9 mouse cellular contexts compared by ENCODE assay signal in the genomic region with DNA sequence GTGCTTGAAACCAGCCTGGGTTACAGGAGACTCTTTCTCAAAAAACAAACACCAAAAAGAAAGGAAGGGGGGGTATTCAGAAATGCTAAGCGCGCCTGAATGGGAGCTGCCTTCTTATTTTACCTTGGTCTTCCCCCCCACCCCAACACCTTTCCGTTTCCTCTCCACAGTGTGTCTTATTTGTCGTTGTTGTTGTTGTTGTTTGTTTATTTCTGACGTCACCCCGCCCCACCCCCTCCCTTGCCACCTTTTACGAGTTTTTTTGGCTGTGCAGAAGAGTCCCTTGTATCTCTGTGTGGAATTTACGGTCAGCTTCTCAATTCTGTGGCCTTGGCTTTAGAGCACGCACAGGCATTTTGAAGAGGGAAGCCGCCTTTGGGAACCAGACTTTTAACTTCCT. TPM values are rescaled to one million over a fixed set of nuclear protein-coding genes. Genes with fewer than 3 reads are reported as not detected.
DNase-seq lines count a peak whose midpoint lies in the region; ATAC-seq and TF ChIP-seq lines count a peak whose summit lies in the region.
"Had no signal": no experiment of that assay in that cellular context is flagged by ENCODE, and none has a peak within 500 bp of the region (broad histone marks: within the 10 kb centered on the region; RNA-seq: fewer than 3 reads in every experiment).

No protein-coding gene starts in this region.

- no peak overlapping the region for H3K4me2 ChIP-seq in hindbrain, embryonic 11.5 days (replicated peaks; ENCODE audit: low read depth, low read length)
- peak overlapping the region; percentile 68; the same call in 1 of the 2 replicates for H3K4me2 ChIP-seq in hindbrain, embryonic 14.5 days (replicated peaks)
- peak overlapping the region; percentile 76 for H3K4me2 ChIP-seq in midbrain, embryonic 11.5 days

- TF ChIP-seq CTCF in ES-Bruce4 (IDR thresholded peaks at IDR 0.05; ENCODE audit: low read depth, low read length) = no peak

- no peaks in the 10 kb centered on the region for H3K9me3 ChIP-seq in hindbrain, embryonic 10.5 days
- no peaks in the 10 kb centered on the region for H3K9me3 ChIP-seq in hindbrain, embryonic 11.5 days (ENCODE audit: control insufficient read depth, low read length)
- H3K9me3 ChIP-seq in ES-Bruce4 (replicated peaks; ENCODE audit: control insufficient read depth, insufficient read depth, low read length, poor library complexity, severe bottlenecking) = no peaks in the 10 kb centered on the region
- no peaks in the 10 kb centered on the region for H3K9me3 ChIP-seq in hindbrain, embryonic 14.5 days (ENCODE audit: control insufficient read depth, low read length)
- H3K9me3 ChIP-seq in midbrain, embryonic 11.5 days (ENCODE audit: control insufficient read depth, low read length) = no peaks in the 10 kb centered on the region

- H3K4me3 ChIP-seq in hindbrain, embryonic 10.5 days = peak overlapping the region; percentile 59; the same call in 1 of the 2 replicates
- no peak overlapping the region for H3K4me3 ChIP-seq in hindbrain, embryonic 11.5 days (ENCODE audit: low read depth, low read length)
- H3K4me3 ChIP-seq in ES-Bruce4 (ENCODE audit: low read depth, low read length) = peak overlapping the region; percentile 93
- H3K4me3 ChIP-seq in hindbrain, embryonic 14.5 days (replicated peaks; ENCODE audit: low read length) = no peak overlapping the region
- no peak overlapping the region for H3K4me3 ChIP-seq in midbrain, embryonic 11.5 days (ENCODE audit: low read depth, low read length)

- no peak overlapping the region for H3K27ac ChIP-seq in hindbrain, embryonic 10.5 days
- no peak overlapping the region for H3K27ac ChIP-seq in hindbrain, embryonic 11.5 days (ENCODE audit: low read depth, low read length)
- H3K27ac ChIP-seq in ES-Bruce4 (ENCODE audit: insufficient read depth, low read length) = no peak overlapping the region
- no peak overlapping the region for H3K27ac ChIP-seq in hindbrain, embryonic 14.5 days
- H3K27ac ChIP-seq in midbrain, embryonic 11.5 days (ENCODE audit: low read depth, low read length) = no peak overlapping the region

- no peaks in the 10 kb centered on the region for H3K36me3 ChIP-seq in hindbrain, embryonic 10.5 days
- H3K36me3 ChIP-seq in hindbrain, embryonic 11.5 days (ENCODE audit: control insufficient read depth, insufficient read depth, low read length) = no peaks in the 10 kb centered on the region
- no peaks in the 10 kb centered on the region for H3K36me3 ChIP-seq in ES-Bruce4 (ENCODE audit: control insufficient read depth, insufficient read depth, low read length, poor library complexity, severe bottlenecking)
- no peaks in the 10 kb centered on the region for H3K36me3 ChIP-seq in hindbrain, embryonic 14.5 days (replicated peaks; ENCODE audit: control insufficient read depth, insufficient read depth)
- no peaks in the 10 kb centered on the region for H3K36me3 ChIP-seq in midbrain, embryonic 11.5 days (ENCODE audit: control insufficient read depth, insufficient read depth, low read length)

- peaks cover 24% of the 10 kb centered on the region for H3K4me1 ChIP-seq in hindbrain, embryonic 10.5 days (replicated peaks)
- H3K4me1 ChIP-seq in hindbrain, embryonic 11.5 days (replicated peaks; ENCODE audit: control insufficient read depth, insufficient read depth, low read length) = no peaks in the 10 kb centered on the region
- H3K4me1 ChIP-seq in ES-Bruce4 (ENCODE audit: control insufficient read depth, insufficient read depth, low read length) = no peaks in the 10 kb centered on the region
- H3K4me1 ChIP-seq in hindbrain, embryonic 14.5 days (replicated peaks; ENCODE audit: control insufficient read depth, insufficient read depth, low read length) = peaks cover 11% of the 10 kb centered on the region; the same call in 1 of the 2 replicates
- H3K4me1 ChIP-seq in midbrain, embryonic 11.5 days (ENCODE audit: control insufficient read depth, insufficient read depth, low read length) = peaks cover 9% of the 10 kb centered on the region

- no peak for TF ChIP-seq EP300 in ES-Bruce4 (IDR thresholded peaks at IDR 0.05; ENCODE audit: insufficient read depth, low read depth, low read length)

- H3K27me3 ChIP-seq in hindbrain, embryonic 10.5 days (ENCODE audit: insufficient read depth, poor library complexity, severe bottlenecking) = peaks cover 16% of the 10 kb centered on the region
- no peaks in the 10 kb centered on the region for H3K27me3 ChIP-seq in hindbrain, embryonic 11.5 days (ENCODE audit: control insufficient read depth, insufficient read depth, low read length)
- no peaks in the 10 kb centered on the region for H3K27me3 ChIP-seq in ES-Bruce4 (ENCODE audit: control insufficient read depth, insufficient read depth, low read length, poor library complexity, severe bottlenecking)
- 0 out of 2 replicates have a peak, but pooled peaks cover 3% of the 10 kb centered on the region for H3K27me3 ChIP-seq in hindbrain, embryonic 14.5 days (ENCODE audit: control insufficient read depth, insufficient read depth, low read length)
- peaks cover 3% of the 10 kb centered on the region for H3K27me3 ChIP-seq in midbrain, embryonic 11.5 days (ENCODE audit: control insufficient read depth, insufficient read depth, low read length)

- H3K9ac ChIP-seq in hindbrain, embryonic 11.5 days (ENCODE audit: low read depth, low read length) = no peak overlapping the region
- peak overlapping the region; percentile 52; the same call in 1 of the 2 replicates for H3K9ac ChIP-seq in ES-Bruce4 (ENCODE audit: low read depth, poor library complexity, severe bottlenecking)
- H3K9ac ChIP-seq in hindbrain, embryonic 14.5 days = peak overlapping the region; percentile 64; the same call in 1 of the 2 replicates
- no peak overlapping the region for H3K9ac ChIP-seq in midbrain, embryonic 11.5 days (ENCODE audit: low read length)

- no peak for ATAC-seq in hindbrain, embryonic 11.5 days (ENCODE audit: low FRiP score)
- ATAC-seq in hindbrain, embryonic 14.5 days (ENCODE audit: low FRiP score) = no peak
- no peak for ATAC-seq in midbrain, embryonic 11.5 days (ENCODE audit: low FRiP score)

- no peak for TF ChIP-seq POLR2A in ES-Bruce4 (IDR thresholded peaks at IDR 0.05; ENCODE audit: insufficient read depth, low read length)

- 71% methylated on average over 10 of the region's 10 CpGs for WGBS in hindbrain, embryonic 10.5 days
- WGBS in hindbrain, embryonic 11.5 days = 70% methylated on average over 10 of the region's 10 CpGs
- WGBS in hindbrain, embryonic 14.5 days = 73% methylated on average over 10 of the region's 10 CpGs
- 69% methylated on average over 10 of the region's 10 CpGs for WGBS in midbrain, embryonic 11.5 days

- no peak for DNase-seq in hindbrain, embryonic 10.5 days (ENCODE audit: low spot score)
- no peak for DNase-seq in hindbrain, embryonic 11.5 days (ENCODE audit: low spot score)
- no peak for DNase-seq in hindbrain, embryonic 14.5 days (ENCODE audit: low spot score)
- no peak for DNase-seq in midbrain, embryonic 11.5 days (ENCODE audit: low spot score, missing footprints)
- DNase-seq in MN1 (ENCODE audit: low spot score) = no peak
- no peak for DNase-seq in left cerebral cortex, adult 11 months (ENCODE audit: low spot score)
- no peak for DNase-seq in urinary bladder, adult 18-20 months (ENCODE audit: low spot score in 2 of 2)
- DNase-seq: gastrocnemius, postnatal 14 days had no signal

RNA-seq across cellular contexts. Expression of a gene that starts 1.1 kb away (rescaled TPM):
- 1.5 and 2.1 TPM in 2 replicates for polyA plus RNA-seq in hindbrain, embryonic 10.5 days (2016; fragmentation: Nextera tagmentation; extraction: Ambion mirVana)
- 0.73 and 1.1 TPM in 2 replicates for polyA plus RNA-seq in hindbrain, embryonic 11.5 days (2014; fragmentation: Nextera tagmentation; extraction: Ambion mirVana)
- 16.1 and 18.2 TPM in 2 replicates for polyA plus RNA-seq in ES-Bruce4 (2011; ENCODE audit: insufficient read depth, insufficient read length, low read depth, missing spikeins)
- polyA plus RNA-seq in hindbrain, embryonic 14.5 days (2014; fragmentation: Nextera tagmentation; extraction: Ambion mirVana) = 1.0 and 1.1 TPM in 2 replicates
- polyA plus RNA-seq in midbrain, embryonic 11.5 days (2014; fragmentation: Nextera tagmentation; extraction: Ambion mirVana) = 0.52 and 0.55 TPM in 2 replicates

RNA-seq across cellular contexts. Expression of a gene that starts 5.5 kb away (rescaled TPM):
- polyA plus RNA-seq in hindbrain, embryonic 10.5 days (2016; fragmentation: Nextera tagmentation; extraction: Ambion mirVana) = 15.0 and 15.8 TPM in 2 replicates
- polyA plus RNA-seq in hindbrain, embryonic 11.5 days (2014; fragmentation: Nextera tagmentation; extraction: Ambion mirVana) = 15.8 and 16.7 TPM in 2 replicates
- 28.9 and 30.0 TPM in 2 replicates for polyA plus RNA-seq in ES-Bruce4 (2011; ENCODE audit: insufficient read depth, insufficient read length, low read depth, missing spikeins)
- polyA plus RNA-seq in hindbrain, embryonic 14.5 days (2014; fragmentation: Nextera tagmentation; extraction: Ambion mirVana) = 13.2 and 21.0 TPM in 2 replicates
- polyA plus RNA-seq in midbrain, embryonic 11.5 days (2014; fragmentation: Nextera tagmentation; extraction: Ambion mirVana) = 18.3 and 19.0 TPM in 2 replicates

RNA-seq across cellular contexts. Expression of a gene that starts 55.9 kb away (rescaled TPM):
- 0.20 TPM in 1 of 2 replicates, not detected in the other for polyA plus RNA-seq in hindbrain, embryonic 10.5 days (2016; fragmentation: Nextera tagmentation; extraction: Ambion mirVana)
- polyA plus RNA-seq in hindbrain, embryonic 11.5 days (2014; fragmentation: Nextera tagmentation; extraction: Ambion mirVana) = not detected in 2 replicates
- 2.3 and 4.0 TPM in 2 replicates for polyA plus RNA-seq in ES-Bruce4 (2011; ENCODE audit: insufficient read depth, insufficient read length, low read depth, missing spikeins)
- polyA plus RNA-seq in hindbrain, embryonic 14.5 days (2014; fragmentation: Nextera tagmentation; extraction: Ambion mirVana) = 0.21 TPM in 1 of 2 replicates, not detected in the other
- polyA plus RNA-seq in midbrain, embryonic 11.5 days (2014; fragmentation: Nextera tagmentation; extraction: Ambion mirVana) = not detected in 2 replicates

RNA-seq across cellular contexts. Expression of a gene that starts 56.6 kb away (rescaled TPM):
- polyA plus RNA-seq in hindbrain, embryonic 10.5 days (2016; fragmentation: Nextera tagmentation; extraction: Ambion mirVana) = not detected in 2 replicates
- not detected in 2 replicates for polyA plus RNA-seq in hindbrain, embryonic 11.5 days (2014; fragmentation: Nextera tagmentation; extraction: Ambion mirVana)
- not detected in 2 replicates for polyA plus RNA-seq in ES-Bruce4 (2011; ENCODE audit: insufficient read depth, insufficient read length, low read depth, missing spikeins)
- not detected in 2 replicates for polyA plus RNA-seq in hindbrain, embryonic 14.5 days (2014; fragmentation: Nextera tagmentation; extraction: Ambion mirVana)
- polyA plus RNA-seq in midbrain, embryonic 11.5 days (2014; fragmentation: Nextera tagmentation; extraction: Ambion mirVana) = not detected in 2 replicates

Comparison
In these comparisons a context has a peak if more than half of its experiments do, and no peak if none do; other contexts are left out.
1. H3K4me3 ChIP-seq: peak in hindbrain, embryonic 10.5 days (single experiment) and ES-Bruce4 (single experiment); none in hindbrain, embryonic 11.5 days (single experiment), hindbrain, embryonic 14.5 days (single experiment) and midbrain, embryonic 11.5 days (single experiment).
2. H3K9ac ChIP-seq: peak in ES-Bruce4 (single experiment) and hindbrain, embryonic 14.5 days (single experiment); none in hindbrain, embryonic 11.5 days (single experiment) and midbrain, embryonic 11.5 days (single experiment).